Mouse (Mus musculus) forebrain, embryonic 16.5 days (tissue): Measurements from ENCODE around the gene Hoxc4. TPM values are rescaled to one million over a fixed set of nuclear protein-coding genes. Genes with fewer than 3 reads are reported as not detected.

Experiments
- ATAC-seq: fragments of 200-750 bp; cut with Nextera tagmentation; 2 replicates; pipeline ENCODE4 v1.8.0; 2017; ENCODE audit warnings: mild to moderate bottlenecking, moderate library complexity
- H3K27ac ChIP-seq: fragments of 300-500 bp; sonication (generic); 2 replicates; pipeline ENCODE4 v1.5.1; 2014; ENCODE audit warnings: low read length, control low read depth
- H3K27me3 ChIP-seq: fragments of 300-500 bp; sonication (generic); replicated peaks from 2 replicates; pipeline ENCODE4 v1.6.1; 2014; ENCODE audit warnings: low read length; ENCODE audit not compliant: control insufficient read depth, insufficient read depth
- H3K36me3 ChIP-seq: fragments of 300-500 bp; sonication (generic); 2 replicates; pipeline ENCODE4 v1.6.1; 2014; ENCODE audit not compliant: control insufficient read depth, insufficient read depth
- H3K4me1 ChIP-seq: fragments of 300-500 bp; sonication (generic); replicated peaks from 2 replicates; pipeline ENCODE4 v1.6.1; 2014; ENCODE audit warnings: low read length; ENCODE audit not compliant: control insufficient read depth, insufficient read depth
- H3K4me2 ChIP-seq: fragments of 300-500 bp; sonication (generic); 2 replicates; pipeline ENCODE4 v1.6.1; 2014; ENCODE audit warnings: mild to moderate bottlenecking, low read length, control low read depth
- H3K4me3 ChIP-seq: fragments of 300-500 bp; sonication (generic); replicated peaks from 2 replicates; pipeline ENCODE4 v1.5.1; 2014; ENCODE audit warnings: mild to moderate bottlenecking, low read length, control low read depth
- H3K9ac ChIP-seq: fragments of 300-500 bp; sonication (generic); replicated peaks from 2 replicates; pipeline ENCODE4 v1.6.1; 2014; ENCODE audit warnings: low read depth, low read length, control low read depth
- H3K9me3 ChIP-seq: fragments of 300-500 bp; sonication (generic); 2 replicates; pipeline ENCODE4 v1.6.1; 2016; ENCODE audit warnings: low read length; ENCODE audit not compliant: control insufficient read depth
- WGBS: fragments of 180-500 bp; shearing (Covaris S2); extraction: QIAGEN DNeasy Blood & Tissue Kit; methylation state at CpG from one replicate; pipeline ENCODE4 v1.1.7; 2014; 5-methylcytosine and 5-hydroxymethylcytosine counted together
- polyA plus RNA-seq: library from polyadenylated mRNA; unstranded; fragments of >200 nt; fragmentation: Nextera tagmentation; extraction: Ambion mirVana; gene quantifications from 2 replicates; pipeline ENCODE4 v1.2.1, GENCODE M21; 2015

The Hoxc4 gene
- polyA plus RNA-seq, 1 experiment from 2014 or later = not detected

DNA sequence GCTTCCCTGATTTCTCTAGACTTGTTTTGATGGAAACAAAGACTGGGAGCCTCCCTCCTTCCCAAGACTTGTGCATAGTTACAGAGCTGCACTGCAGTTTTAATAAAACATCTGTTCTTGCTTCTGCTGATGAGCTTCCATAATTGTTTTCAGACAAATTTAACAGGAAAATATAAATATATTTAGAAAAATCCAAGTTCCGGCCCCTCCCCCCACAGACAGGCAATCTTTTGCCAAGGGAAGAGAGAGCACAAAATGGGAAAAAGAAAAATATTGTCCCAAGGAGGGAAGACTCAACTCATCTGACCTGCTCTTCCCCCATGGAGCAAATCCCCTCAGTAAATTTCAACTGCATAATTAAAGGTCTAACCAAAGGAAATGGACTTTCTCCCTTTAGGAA is 12.4 kb upstream of the Hoxc4 start:
- 10% methylated on average over 1 of the region's 1 CpGs for WGBS

DNA sequence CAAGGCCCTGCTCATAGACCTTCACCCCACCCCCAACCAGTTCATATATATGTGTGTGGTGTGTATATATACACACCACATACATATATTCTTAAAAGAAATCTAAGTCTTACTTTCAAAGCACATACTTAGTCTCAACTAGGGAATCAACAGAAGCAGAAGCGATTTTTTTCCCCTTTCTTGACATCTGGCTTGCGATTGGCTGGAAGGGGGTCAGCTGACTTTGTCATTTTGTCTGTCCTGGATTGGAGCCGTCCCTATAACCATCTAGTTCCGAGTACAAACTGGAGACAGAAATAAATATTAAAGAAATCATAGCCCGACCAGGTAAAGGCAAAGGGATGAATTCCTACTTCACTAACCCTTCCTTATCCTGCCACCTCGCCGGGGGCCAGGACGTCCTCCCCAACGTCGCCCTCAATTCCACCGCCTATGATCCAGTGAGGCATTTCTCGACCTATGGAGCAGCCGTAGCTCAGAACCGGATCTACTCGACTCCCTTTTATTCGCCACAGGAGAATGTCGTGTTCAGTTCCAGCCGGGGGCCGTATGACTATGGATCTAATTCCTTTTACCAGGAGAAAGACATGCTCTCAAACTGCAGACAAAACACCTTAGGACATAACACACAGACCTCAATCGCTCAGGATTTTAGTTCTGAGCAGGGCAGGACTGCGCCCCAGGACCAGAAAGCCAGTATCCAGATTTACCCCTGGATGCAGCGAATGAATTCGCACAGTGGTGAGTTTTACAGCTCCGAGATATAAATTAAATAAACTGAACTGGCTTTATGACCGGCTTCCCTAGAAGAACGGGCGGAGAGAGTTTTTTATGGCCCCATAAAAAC is 9.2 kb upstream of the Hoxc4 start:
- peaks cover 6% of the 10 kb centered on the region for H3K4me1 ChIP-seq
- no peaks in the 10 kb centered on the region for H3K36me3 ChIP-seq
- WGBS = under 1% methylated on average over 27 of the region's 27 CpGs
- H3K9ac ChIP-seq = no peak overlapping the region
- ATAC-seq = no peak
- H3K9me3 ChIP-seq = no peaks in the 10 kb centered on the region
- H3K27ac ChIP-seq = no peak overlapping the region
- H3K27me3 ChIP-seq = peaks cover 95% of the 10 kb centered on the region
- H3K4me3 ChIP-seq = no peak overlapping the region
- H3K4me2 ChIP-seq = no peak overlapping the region

More for the DNA sequence above, 12.4 kb upstream of the Hoxc4 start:
- H3K27me3 ChIP-seq = peaks cover 98% of the 10 kb centered on the region
- no peak overlapping the region for H3K27ac ChIP-seq
- H3K36me3 ChIP-seq = no peaks in the 10 kb centered on the region
- H3K9ac ChIP-seq = no peak overlapping the region
- no peaks in the 10 kb centered on the region for H3K4me1 ChIP-seq
- no peak overlapping the region for H3K4me2 ChIP-seq
- H3K9me3 ChIP-seq = no peaks in the 10 kb centered on the region
- H3K4me3 ChIP-seq = no peak overlapping the region
- ATAC-seq = no peak

DNA sequence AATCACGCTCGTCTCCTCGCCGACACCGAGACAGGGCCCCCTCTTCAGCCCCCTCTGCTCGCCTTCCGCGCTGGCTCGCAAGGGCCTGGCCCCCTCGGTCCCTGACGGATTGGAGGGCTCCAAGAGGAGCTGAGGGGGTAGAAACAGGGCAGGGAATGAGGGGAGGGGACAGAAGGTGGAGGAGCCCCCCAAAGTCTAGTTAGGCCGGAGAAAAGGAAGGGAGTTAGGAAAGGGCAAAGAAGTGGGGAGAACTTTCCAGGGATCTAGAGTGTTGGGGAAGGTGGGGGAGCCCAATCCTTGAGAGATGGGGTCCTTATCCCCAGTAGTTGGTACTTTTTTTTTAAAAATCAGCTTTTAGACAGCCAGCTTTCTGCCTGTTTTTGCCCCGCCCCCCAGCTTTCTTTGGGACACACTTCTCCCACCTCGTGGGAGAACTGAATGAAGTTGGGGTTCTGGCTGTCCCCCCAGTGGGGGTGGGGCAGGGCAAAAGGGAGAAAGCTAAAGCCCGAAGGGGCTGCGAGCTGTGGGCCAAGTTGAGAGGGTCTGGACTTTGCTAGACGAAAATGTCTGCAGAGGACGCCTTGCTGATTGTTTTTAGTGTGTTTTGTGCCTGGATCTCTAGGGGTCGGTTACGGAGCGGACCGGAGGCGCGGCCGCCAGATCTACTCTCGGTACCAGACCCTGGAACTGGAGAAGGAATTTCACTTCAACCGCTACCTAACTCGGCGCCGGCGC is 8.5 kb upstream of the Hoxc4 start:
- H3K9me3 ChIP-seq = no peaks in the 10 kb centered on the region
- H3K27ac ChIP-seq = no peak overlapping the region
- H3K4me2 ChIP-seq = no peak overlapping the region
- under 1% methylated on average over 31 of the region's 31 CpGs for WGBS
- H3K27me3 ChIP-seq = peaks cover 94% of the 10 kb centered on the region
- no peak for ATAC-seq
- no peaks in the 10 kb centered on the region for H3K36me3 ChIP-seq
- H3K4me1 ChIP-seq = peaks cover 6% of the 10 kb centered on the region
- H3K9ac ChIP-seq = no peak overlapping the region
- H3K4me3 ChIP-seq = no peak overlapping the region

DNA sequence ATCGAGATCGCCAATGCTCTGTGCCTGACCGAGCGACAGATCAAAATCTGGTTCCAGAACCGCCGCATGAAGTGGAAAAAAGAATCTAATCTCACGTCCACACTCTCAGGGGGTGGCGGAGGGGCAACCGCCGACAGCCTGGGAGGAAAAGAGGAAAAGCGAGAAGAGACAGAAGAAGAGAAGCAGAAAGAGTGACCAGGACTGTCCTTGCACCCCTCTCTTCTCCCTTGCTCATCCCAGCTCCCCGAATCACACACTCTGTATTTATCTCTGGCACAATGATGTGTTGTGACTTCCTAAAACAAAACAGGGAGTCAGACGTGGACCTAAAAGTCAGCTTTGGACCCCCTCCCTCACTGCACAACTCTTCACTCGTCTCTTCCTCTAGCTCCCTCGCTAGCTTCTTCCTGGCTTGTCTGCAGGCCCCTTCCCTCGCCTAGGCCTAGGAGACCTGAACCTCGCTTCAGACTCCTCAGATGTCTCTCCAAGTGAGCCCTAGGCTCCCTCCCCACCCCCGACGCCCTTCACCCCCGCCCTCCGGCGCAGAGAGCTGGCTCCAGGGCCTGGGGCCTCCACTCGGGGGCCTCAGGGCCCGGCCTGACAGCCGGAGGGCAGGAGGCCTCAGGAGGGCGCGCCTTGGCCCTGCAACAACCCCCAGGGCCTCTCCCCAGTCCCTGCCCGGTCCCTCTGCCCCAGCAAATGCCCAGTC is 7.7 kb upstream of the Hoxc4 start:
- Histone ChIP-seq H3K36me3 (no peaks in the 10 kb centered on the region), H3K4me3 (no peak overlapping the region), H3K27ac (no peak overlapping the region), H3K9ac (no peak overlapping the region), H3K9me3 (no peaks in the 10 kb centered on the region), H3K27me3 (peaks cover 93% of the 10 kb centered on the region), H3K4me2 (no peak overlapping the region), H3K4me1 (peaks cover 6% of the 10 kb centered on the region)
- WGBS = 1% methylated on average over 28 of the region's 28 CpGs
- ATAC-seq = no peak

DNA sequence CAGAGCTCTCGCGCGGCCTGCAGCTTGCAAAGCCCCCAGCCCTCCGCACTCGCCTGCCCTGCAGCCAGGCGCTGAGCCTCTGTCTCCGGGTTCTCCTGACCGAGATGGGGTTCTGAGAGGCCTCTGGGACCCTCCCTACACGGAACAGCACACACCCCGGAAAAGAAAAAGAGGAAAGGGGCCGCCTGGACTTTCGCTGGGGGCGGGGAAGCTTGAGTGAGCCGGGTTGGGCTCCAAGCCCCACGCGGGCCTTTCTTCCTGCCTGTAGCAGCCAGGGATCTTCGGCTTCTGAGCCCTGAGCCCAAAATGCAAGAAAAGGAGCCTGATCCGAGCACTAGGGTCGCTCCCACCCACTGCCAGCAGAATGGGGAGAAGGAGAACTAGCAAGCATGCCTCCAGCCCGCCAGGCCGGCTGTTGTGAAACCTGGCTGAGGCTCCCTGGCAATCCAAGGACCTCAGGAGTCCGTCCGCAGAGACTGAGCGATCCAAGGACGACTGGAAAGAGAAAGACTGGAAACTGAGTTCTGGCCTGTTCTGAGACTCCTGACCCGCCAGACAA is 6.7 kb upstream of the Hoxc4 start:
- H3K27ac ChIP-seq = no peak overlapping the region
- ATAC-seq = no peak
- H3K9ac ChIP-seq = no peak overlapping the region
- H3K4me3 ChIP-seq = no peak overlapping the region
- WGBS = 1% methylated on average over 26 of the region's 26 CpGs
- H3K36me3 ChIP-seq = no peaks in the 10 kb centered on the region
- no peaks in the 10 kb centered on the region for H3K9me3 ChIP-seq
- H3K27me3 ChIP-seq = peaks cover 93% of the 10 kb centered on the region
- H3K4me2 ChIP-seq = no peak overlapping the region
- H3K4me1 ChIP-seq = peaks cover 6% of the 10 kb centered on the region

DNA sequence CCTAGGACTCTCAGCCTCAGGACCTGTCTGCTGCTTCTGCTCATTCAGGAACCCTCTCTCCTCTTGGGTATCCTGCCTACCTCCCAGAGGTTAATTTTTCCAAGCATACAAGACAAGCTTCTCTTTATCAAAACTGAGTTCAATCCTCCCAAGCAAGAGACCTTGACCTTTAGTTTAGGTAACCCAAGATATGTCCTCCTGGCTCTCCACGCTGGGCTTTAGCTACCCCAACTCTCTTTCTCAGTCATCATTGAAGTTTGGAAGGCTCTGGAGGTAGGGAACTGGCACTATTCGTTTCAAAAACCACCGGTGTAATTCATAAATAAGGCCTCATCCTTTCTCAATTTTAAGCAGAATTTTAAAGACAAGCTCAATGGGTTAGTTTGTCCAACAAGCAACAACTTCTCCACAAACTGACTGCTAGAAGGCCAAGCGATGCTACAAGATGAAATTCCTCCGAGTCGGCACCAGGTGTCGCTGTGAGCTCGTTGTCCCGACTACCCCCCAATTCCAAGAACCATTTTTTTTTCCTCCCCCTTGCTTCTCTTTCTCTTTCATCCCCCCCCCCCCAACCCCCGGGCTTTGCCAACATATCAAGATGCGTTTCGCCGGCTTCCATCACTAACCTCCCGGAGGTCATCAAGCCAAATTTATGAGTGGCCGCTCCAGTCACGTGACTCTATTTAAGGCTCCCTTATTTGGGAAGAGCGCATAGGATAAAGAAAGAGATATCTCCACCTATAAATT is 5.3 kb upstream of the Hoxc4 start:
- peak overlapping the region; percentile 25; the same call in 1 of the 2 replicates for H3K4me2 ChIP-seq
- ATAC-seq = no peak

DNA sequence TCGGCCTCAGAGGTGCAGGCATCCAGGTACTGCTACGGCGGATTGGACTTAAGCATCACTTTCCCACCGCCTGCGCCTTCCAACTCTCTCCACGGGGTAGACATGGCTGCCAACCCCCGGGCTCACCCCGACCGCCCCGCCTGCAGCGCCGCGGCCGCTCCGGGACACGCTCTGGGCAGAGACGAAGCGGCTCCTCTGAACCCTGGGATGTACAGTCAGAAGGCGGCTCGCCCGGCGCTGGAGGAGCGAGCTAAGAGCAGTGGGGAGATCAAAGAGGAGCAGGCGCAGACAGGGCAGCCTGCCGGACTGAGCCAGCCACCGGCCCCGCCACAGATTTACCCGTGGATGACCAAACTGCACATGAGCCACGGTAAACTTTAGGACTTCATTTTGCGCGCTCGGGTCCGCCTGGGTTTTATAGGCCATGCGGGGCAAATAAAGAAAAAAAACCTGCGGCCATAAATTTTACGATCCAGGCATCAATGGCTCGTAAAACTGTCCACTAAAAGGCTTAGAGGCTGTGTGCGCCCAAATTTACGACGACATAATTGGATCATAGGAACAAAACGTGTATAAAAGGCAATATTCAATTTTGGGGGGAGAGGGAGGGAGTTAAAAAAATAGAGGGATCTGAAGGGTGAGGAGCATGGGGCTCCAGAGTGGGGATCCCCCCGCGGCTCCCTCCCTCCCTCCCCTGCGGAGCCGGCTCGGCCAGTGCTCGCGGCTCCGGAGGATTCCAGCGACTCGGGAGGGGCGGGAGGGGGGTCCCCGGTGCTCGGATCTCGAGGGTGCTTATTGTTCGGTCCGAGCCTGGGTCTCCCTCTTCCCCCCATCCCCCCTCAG is 4.3 kb upstream of the Hoxc4 start:
- WGBS = under 1% methylated on average over 51 of the region's 57 CpGs
- H3K9ac ChIP-seq = no peak overlapping the region
- H3K4me1 ChIP-seq = peaks cover 6% of the 10 kb centered on the region
- H3K36me3 ChIP-seq = no peaks in the 10 kb centered on the region
- no peak overlapping the region for H3K4me3 ChIP-seq
- ATAC-seq = no peak
- no peak overlapping the region for H3K27ac ChIP-seq
- H3K9me3 ChIP-seq = no peaks in the 10 kb centered on the region
- peaks cover 94% of the 10 kb centered on the region for H3K27me3 ChIP-seq
- H3K4me2 ChIP-seq = no peak overlapping the region; the same call in 1 of the 2 replicates

More for the DNA sequence above, 5.3 kb upstream of the Hoxc4 start:
- Histone ChIP-seq H3K27ac (no peak overlapping the region), H3K36me3 (no peaks in the 10 kb centered on the region), H3K4me3 (no peak overlapping the region), H3K4me1 (peaks cover 6% of the 10 kb centered on the region), H3K9me3 (no peaks in the 10 kb centered on the region), H3K27me3 (peaks cover 94% of the 10 kb centered on the region), H3K9ac (no peak overlapping the region)
- WGBS = 3% methylated on average over 17 of the region's 17 CpGs

DNA sequence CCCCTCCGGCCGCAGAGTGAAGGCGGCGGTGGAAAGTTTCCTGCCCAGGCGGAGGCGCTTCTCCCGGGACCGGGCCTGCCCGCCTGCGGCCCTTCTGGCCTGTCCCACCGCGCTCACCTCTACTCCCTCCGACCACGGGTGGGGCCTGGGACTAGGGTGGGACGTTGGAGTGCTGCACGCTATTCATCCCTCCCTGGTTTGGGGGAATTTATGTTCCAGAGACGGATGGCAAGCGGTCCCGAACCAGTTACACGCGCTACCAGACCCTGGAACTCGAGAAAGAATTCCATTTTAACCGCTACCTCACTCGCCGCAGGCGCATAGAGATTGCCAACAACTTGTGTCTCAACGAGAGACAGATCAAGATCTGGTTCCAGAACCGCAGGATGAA is 3.7 kb upstream of the Hoxc4 start:
- Histone ChIP-seq H3K4me2 (no peak overlapping the region), H3K4me1 (peaks cover 6% of the 10 kb centered on the region), H3K9ac (no peak overlapping the region), H3K27me3 (peaks cover 94% of the 10 kb centered on the region), H3K36me3 (no peaks in the 10 kb centered on the region), H3K4me3 (no peak overlapping the region), H3K9me3 (no peaks in the 10 kb centered on the region), H3K27ac (no peak overlapping the region)
- WGBS = under 1% methylated on average over 28 of the region's 28 CpGs
- no peak for ATAC-seq
